Mouse (Mus musculus) kidney, postnatal 36 days (tissue): Measurements from ENCODE around the gene Scp2.

ENCODE experiments used
- DNase-seq, 2 experiments: peaks; one replicate each; pipeline ENCODE4 v3.0.0; 2021 to 2022; ENCODE audit warnings: mixed read lengths in 2 of 2

The Scp2 gene

GRCm38 (mm10) chr4:108059601-108060379 is 85.0 kb downstream of the Scp2 start:
- DNase-seq = no peak

GRCm38 (mm10) chr4:108058166-108058565 is 86.6 kb downstream of the Scp2 start:
- no peak for DNase-seq

GRCm38 (mm10) chr4:108057247-108057646 is 87.6 kb downstream of the Scp2 start:
- no peak for DNase-seq

DNA sequence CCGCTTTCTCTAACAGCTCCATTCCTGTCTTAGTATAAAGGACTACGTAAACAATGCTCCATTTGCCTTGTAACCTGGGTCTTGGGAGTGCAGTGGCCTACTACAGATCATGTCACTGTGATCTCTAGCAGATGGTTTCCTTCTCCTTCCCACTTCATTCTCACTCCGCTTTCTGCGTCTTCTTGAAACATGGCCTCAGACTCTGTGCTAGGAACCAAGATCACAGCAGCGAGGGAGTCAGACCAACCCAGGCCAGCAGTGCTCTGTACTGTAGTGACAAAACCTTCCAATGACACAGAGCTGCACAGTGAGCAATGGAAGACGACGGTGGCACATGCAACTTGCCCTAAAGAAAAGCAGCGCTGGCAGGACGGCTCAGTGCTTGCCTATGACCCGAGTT is 88.9 kb downstream of the Scp2 start:
- DNase-seq = no peak

- DNase-seq = no peak
Measured at GRCm38 (mm10) chr4:108052673-108053072, 92.1 kb downstream of the Scp2 start.

- DNase-seq = peak; percentile 38 to 48
Measured at GRCm38 (mm10) chr4:108051687-108052274, 93.0 kb downstream of the Scp2 start.

GRCm38 (mm10) chr4:108046136-108046535 is 98.7 kb downstream of the Scp2 start:
- peak in 1 of 2 experiments; percentile 42 for DNase-seq

DNA sequence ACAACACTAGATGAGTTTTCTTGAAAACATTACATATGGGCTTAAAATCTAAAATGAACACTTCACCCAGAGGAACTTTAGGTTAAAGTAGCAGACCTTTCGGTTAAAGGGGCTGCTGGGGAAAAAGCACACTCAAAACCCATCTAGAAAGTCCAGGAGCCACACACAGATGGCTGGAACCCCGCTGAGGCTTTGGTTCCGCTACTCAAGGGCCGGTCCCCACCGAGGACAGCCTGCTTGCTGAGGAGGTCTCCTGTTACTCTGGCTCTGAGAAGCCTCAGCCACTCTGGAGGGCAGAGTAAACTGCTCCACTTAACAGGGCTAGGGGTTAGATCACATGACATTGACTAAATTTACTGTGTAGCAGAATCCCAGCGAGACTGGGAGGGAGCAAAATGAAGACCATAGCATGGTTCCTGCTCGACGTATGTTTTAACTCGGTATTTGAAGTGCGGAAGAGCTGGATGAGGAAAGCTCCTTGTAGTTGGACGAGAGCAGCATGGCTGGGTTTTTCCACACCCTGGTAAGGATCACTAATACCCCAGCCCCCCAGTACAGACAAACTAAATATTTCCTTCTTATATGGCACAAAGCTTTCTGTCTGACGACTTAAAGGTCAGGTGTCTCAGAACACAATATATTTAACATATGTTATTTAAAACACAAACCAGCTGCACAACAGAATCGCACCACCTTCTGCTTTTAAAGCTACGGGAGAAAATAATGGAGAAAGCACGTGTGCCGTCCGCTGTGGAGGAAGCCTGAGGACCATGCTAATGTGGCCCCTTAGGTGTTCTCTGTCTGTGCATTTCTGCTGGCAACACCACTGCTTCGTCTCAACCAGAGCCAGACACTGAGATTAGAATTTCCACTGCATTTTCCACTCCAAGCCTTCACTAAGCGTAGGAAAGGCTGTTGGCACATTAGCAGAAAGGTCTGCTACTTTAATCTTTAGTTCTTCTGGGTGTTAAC is 99.4 kb downstream of the Scp2 start:
- DNase-seq = no peak

- no peak for DNase-seq
Measured at GRCm38 (mm10) chr4:108037027-108037426, 107.8 kb downstream of the Scp2 start.

DNA sequence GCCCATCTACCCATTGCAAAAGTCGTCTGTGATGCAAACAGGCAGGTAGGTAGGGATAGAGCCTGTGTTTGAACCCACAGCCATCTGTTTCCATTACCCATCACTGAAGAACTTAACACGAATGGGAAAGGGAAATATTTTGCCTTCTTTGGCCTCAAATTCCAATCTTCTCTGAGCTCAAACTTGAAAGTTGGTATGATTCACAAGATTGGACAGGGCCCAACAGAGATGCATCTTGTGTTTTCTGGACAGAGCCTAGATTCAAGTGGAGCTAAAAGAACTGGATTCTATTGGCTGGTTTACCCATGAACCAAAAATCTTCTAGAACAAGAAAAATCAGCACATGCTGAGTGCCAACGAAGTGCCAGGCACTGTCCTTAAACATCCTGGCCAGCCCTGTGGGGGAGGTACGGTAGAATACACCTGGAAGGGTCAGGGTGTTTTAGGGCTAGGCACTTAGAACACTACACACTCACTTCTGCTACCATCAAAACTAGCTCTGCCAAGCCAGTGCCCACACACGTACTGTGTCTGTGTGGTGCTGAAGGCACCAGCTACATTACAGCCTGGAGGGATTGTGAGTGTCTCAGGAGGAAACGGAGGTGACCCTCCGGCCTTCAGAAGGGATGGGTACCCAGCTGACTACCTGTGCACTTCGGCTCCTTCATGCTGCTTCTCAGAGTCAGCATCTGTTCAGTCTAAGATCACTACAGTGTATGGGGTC is 111.6 kb downstream of the Scp2 start:
- no peak for DNase-seq

GRCm38 (mm10) chr4:108032352-108032849 is 112.4 kb downstream of the Scp2 start:
- peak; percentile 24 to 57 for DNase-seq

- peak; percentile 59 to 75 for DNase-seq
Measured at GRCm38 (mm10) chr4:108031502-108032351, 113.1 kb downstream of the Scp2 start.

DNA sequence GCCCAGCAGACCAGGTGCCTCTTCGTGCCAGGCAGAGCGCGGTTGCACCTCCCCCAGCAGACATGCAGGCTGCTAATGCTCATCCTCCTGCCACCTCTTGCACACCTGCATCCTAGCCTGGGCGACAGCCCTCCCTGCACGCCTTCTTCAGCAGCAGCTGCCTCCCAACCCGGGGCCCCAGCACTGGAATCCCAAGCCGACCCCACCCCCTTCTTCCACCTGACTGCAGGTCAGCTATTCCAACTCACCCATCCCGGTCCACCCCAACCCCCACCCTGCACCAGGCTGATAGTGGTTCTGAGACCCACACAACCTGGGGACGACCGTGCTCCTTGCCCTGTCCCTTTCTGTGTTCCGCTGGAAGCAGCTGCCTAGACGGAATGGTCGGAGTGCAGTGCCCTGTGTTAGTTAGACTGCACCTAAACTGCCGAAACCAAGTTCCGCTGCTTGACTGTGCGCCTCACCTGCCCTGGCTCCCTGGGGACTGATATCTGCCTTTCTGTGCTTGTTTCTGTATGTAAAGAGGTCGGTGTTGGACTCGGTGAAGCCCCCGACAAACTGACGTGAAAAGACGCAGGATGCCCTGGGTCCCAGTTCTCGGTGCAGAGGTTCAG is 113.8 kb downstream of the Scp2 start:
- peak; percentile 23 to 40 for DNase-seq

DNA sequence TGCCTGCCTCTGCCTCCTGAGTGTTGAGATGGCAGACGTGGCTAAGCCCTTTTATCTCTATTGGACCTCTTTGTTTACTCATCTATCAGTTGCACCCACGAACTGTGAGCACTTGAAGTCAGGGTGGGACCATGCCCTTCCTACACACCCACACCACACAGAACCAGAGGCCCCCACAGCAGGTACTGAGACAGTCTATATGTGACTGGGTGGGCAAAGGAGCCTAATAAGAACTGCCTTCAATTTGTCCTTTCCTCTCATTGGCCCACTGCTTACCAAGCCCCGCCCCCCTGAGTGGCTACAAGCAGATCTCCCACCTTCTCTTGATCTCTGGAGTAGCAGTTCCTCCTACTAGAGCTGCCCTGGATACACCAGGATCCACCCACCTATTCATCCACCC is 118.6 kb downstream of the Scp2 start:
- no peak for DNase-seq

GRCm38 (mm10) chr4:108025269-108025668 is 119.5 kb downstream of the Scp2 start:
- DNase-seq = peak; percentile 80

GRCm38 (mm10) chr4:108024641-108025040 is 120.2 kb downstream of the Scp2 start:
- peak; percentile 64 to 83 for DNase-seq

GRCm38 (mm10) chr4:108023186-108023585 is 121.6 kb downstream of the Scp2 start:
- DNase-seq = no peak

DNA sequence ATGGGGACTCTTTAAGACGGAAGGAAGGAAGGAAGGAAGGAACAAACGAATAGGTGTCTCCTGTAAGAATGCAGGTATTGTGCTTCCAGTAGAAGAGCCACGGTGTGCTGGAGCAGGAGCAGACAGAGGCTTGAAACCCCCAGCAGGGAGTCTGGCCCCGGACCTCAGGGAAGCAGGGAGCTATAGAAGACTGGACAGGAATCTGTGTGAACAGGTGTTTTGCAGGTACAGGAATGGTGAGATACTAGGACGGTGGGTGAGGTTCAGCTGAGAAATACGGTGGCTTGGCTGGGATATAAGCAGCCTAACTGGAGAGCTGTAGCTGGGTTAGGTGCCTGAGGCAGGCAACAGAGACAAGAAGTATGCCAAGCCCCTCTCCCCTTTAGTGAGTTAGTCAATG is 124.6 kb downstream of the Scp2 start:
- DNase-seq = no peak

DNA sequence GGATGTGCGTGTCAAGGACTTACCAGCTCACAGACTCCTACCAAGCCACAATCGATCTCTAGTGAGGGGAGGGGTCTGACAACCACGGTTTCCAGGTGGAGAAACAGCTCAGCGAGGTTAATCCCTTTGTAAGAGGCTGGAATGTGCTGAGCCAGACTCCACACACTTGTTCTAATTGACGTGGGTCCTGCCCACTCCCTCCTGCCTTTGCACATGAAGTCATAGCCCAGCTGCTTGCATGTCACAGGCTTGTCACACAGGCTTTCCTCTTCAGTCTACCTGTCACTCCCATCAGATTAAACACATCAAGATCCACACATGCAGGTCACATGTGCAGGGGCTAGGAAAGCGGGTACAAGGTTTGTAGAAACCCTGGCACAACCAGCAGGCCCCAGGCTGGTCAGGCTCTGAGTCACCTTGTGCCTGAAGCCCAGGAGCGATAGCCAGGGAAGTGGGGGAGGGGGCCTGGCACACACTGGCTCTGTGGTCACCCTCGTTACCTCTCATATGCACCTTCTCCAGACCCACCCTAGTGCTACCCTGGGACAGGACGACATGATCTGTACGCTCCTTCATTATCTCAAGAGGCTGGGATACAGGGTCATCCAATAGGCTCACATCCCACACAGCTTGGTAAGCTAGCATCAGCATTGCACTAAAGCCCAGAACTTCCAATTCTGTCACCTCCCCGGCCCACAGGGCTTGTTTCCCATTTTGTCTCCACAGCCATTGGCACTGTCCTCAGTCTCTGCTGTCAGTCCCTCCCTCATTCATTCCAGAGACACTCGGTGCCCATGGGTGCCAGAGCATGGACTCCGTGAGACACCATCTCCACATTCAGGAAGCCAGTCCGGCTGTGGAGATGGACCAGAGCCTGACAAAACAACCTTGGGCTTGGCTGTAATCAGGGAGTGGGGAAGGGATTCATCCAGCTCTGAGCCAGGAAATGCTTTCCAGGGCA is 125.6 kb downstream of the Scp2 start:
- no peak for DNase-seq
